ENCODE assay signal across 9 mouse cellular contexts in the genomic region with DNA sequence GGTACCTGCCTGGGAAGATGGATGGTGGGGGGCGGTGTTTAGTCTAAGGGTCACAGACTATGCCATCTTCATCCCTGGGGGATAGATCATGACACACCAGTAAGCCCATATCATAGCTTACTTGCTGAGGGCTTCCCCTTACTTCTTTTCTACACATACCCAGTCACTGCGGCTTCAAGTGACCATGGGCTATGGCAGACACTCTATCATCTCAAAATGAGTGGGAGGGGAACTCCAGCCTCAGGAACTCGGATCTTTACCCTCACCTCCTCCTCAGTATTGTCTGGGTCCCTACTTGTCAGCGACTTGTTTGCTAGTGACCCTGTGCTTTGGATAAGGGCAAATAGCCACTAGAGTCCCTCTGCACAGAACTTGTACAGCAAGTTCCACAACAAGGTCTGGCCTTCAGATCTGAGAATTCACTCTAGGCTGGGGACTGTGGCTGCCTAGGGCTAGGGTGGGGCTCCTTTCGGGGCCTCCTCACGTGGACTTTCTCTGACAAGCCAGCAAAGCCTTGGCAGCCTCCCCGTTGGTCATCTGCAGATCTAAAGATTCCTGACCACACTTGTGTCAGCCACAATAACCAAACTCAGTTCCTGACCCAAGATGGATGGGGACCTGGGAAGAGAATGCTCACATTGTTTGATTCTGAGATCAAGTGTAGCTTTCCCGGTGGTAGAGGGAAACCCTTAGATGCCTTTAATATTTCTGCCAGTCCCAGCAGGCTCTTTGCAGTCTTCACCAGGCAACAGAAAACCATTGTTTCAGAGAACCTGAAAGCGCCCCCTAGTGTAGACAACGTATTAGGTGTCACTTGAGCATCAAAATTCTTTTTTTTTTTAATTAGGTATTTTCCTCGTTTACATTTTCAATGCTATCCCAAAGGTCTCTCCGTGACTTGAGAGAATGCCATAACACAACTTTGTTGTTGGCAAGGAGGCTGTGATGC. TPM values are rescaled to one million over a fixed set of nuclear protein-coding genes. Genes with fewer than 3 reads are reported as not detected.
A peak's percentile ranks its signal among the peaks of the same experiment; 100 is the strongest.
DNase-seq lines count a peak whose midpoint lies in the region; ATAC-seq lines count a peak whose summit lies in the region.
"Had no signal": no experiment of that assay in that cellular context is flagged by ENCODE, and none has a peak within 500 bp of the region (broad histone marks: within the 10 kb centered on the region; RNA-seq: fewer than 3 reads in every experiment).

No protein-coding gene starts in this region.

- intact Hi-C loops in left cerebral cortex, postnatal 25 days (cut with DNase I), result no loop called here

- H3K27ac ChIP-seq in kidney, embryonic 16.5 days (ENCODE audit: low read length), result no peak overlapping the region
- no peak overlapping the region for H3K27ac ChIP-seq in kidney, embryonic 14.5 days (ENCODE audit: low read depth, low read length)
- H3K27ac ChIP-seq in stomach, embryonic 14.5 days (ENCODE audit: low read length), result peak overlapping the region; percentile 82
- H3K27ac ChIP-seq: macrophage had no signal

- peak; percentile 45 for DNase-seq in kidney, adult 11 months
- DNase-seq in c-Kit-negative CD71-positive TER-119-positive erythroid progenitor cells, embryonic 14.5 days (ENCODE audit: low read depth, low spot score), result peak; percentile 37
- DNase-seq in left cerebral cortex, postnatal 25 days (ENCODE audit: low spot score in 2 of 2), result no peak
- no peak for DNase-seq in gastrocnemius, postnatal 10 days

- H3K27me3 ChIP-seq in kidney, embryonic 16.5 days (ENCODE audit: insufficient read depth, low read length), result no peaks in the 10 kb centered on the region
- no peaks in the 10 kb centered on the region for H3K27me3 ChIP-seq in kidney, embryonic 14.5 days (ENCODE audit: control insufficient read depth, insufficient read depth, low read length)
- no peaks in the 10 kb centered on the region for H3K27me3 ChIP-seq in stomach, embryonic 14.5 days (ENCODE audit: control insufficient read depth, insufficient read depth, low read length)

- 48% methylated on average over 12 of the region's 12 CpGs for WGBS in kidney, embryonic 16.5 days
- WGBS in kidney, embryonic 14.5 days, result 48% methylated on average over 12 of the region's 12 CpGs
- 46% methylated on average over 12 of the region's 12 CpGs for WGBS in stomach, embryonic 14.5 days

- H3K4me3 ChIP-seq in kidney, embryonic 16.5 days (ENCODE audit: low read length), result no peak overlapping the region
- H3K4me3 ChIP-seq in kidney, embryonic 14.5 days (ENCODE audit: low read length), result no peak overlapping the region
- no peak overlapping the region for H3K4me3 ChIP-seq in stomach, embryonic 14.5 days (ENCODE audit: low read depth, low read length)

- H3K9me3 ChIP-seq in kidney, embryonic 16.5 days (ENCODE audit: low read length), result no peaks in the 10 kb centered on the region
- H3K9me3 ChIP-seq in kidney, embryonic 14.5 days (ENCODE audit: control insufficient read depth, low read length), result no peaks in the 10 kb centered on the region
- no peaks in the 10 kb centered on the region for H3K9me3 ChIP-seq in stomach, embryonic 14.5 days (ENCODE audit: control insufficient read depth, low read depth, low read length)

- H3K9ac ChIP-seq in kidney, embryonic 16.5 days (replicated peaks; ENCODE audit: low read length), result no peak overlapping the region
- no peak overlapping the region for H3K9ac ChIP-seq in kidney, embryonic 14.5 days (ENCODE audit: low read depth, low read length)
- H3K9ac ChIP-seq in stomach, embryonic 14.5 days (replicated peaks; ENCODE audit: low read depth, low read length), result no peak overlapping the region

- H3K4me1 ChIP-seq in kidney, embryonic 16.5 days (ENCODE audit: insufficient read depth, low read length), result 0 out of 2 replicates have a peak, but pooled peaks cover 4% of the 10 kb centered on the region
- H3K4me1 ChIP-seq in kidney, embryonic 14.5 days (ENCODE audit: control insufficient read depth, insufficient read depth, low read length), result 0 out of 2 replicates have a peak, but pooled peaks cover 3% of the 10 kb centered on the region
- peaks cover 6% of the 10 kb centered on the region; the same call in 1 of the 2 replicates for H3K4me1 ChIP-seq in stomach, embryonic 14.5 days (ENCODE audit: control insufficient read depth, insufficient read depth, low read length)

- ATAC-seq in kidney, embryonic 16.5 days (ENCODE audit: low FRiP score, low TSS enrichment), result no peak; the same call in 1 of the 2 replicates
- peak; percentile 20; the same call in 1 of the 2 replicates for ATAC-seq in kidney, embryonic 14.5 days (ENCODE audit: low FRiP score, low TSS enrichment)
- ATAC-seq in stomach, embryonic 14.5 days (ENCODE audit: insufficient number of reproducible peaks, insufficient read depth, low FRiP score, low read depth), result peak; percentile 85
- ATAC-seq in monocyte, adult 5-6 weeks (replicated peaks; ENCODE audit: insufficient number of reproducible peaks, low FRiP score, low TSS enrichment, poor library complexity, severe bottlenecking), result no peak

- H3K36me3 ChIP-seq in kidney, embryonic 16.5 days (ENCODE audit: insufficient read depth, low read length), result no peaks in the 10 kb centered on the region
- H3K36me3 ChIP-seq in kidney, embryonic 14.5 days (ENCODE audit: control insufficient read depth, insufficient read depth, low read length), result no peaks in the 10 kb centered on the region
- H3K36me3 ChIP-seq in stomach, embryonic 14.5 days (ENCODE audit: control insufficient read depth, insufficient read depth, low read length), result no peaks in the 10 kb centered on the region

- H3K4me2 ChIP-seq in kidney, embryonic 16.5 days (replicated peaks; ENCODE audit: low read depth, low read length), result no peak overlapping the region
- H3K4me2 ChIP-seq in kidney, embryonic 14.5 days (replicated peaks; ENCODE audit: low read depth, low read length), result no peak overlapping the region
- H3K4me2 ChIP-seq in stomach, embryonic 14.5 days (replicated peaks; ENCODE audit: low read depth, low read length), result no peak overlapping the region

RNA-seq across cellular contexts. Expression of gene Epb41l4b, which starts 24.0 kb away (rescaled TPM):
- polyA plus RNA-seq in kidney, embryonic 16.5 days (2015; fragmentation: Nextera tagmentation; extraction: Ambion mirVana), result 2.0 and 2.5 TPM in 2 replicates
- polyA plus RNA-seq in kidney, embryonic 14.5 days (2014; fragmentation: Nextera tagmentation; extraction: Ambion mirVana), result 2.3 and 2.9 TPM in 2 replicates
- polyA plus RNA-seq in stomach, embryonic 14.5 days (2014; fragmentation: Nextera tagmentation; extraction: Ambion mirVana), result 6.3 and 6.7 TPM in 2 replicates
- 10 to 100 TPM; 30.2 to 31.9 TPM for total RNA-seq in left cerebral cortex, postnatal 25 days (2021)
- total RNA-seq in monocyte, adult 5-6 weeks (2017), result 0.58 TPM in 1 of 3 replicates, not detected in the others
- total RNA-seq in gastrocnemius, postnatal 10 days (2021), result 1 to 10 TPM; 8.1 to 8.7 TPM
- polyA plus RNA-seq: macrophage had no signal

Comparison
In these comparisons a context has a peak if more than half of its experiments do, and no peak if none do; other contexts are left out.
1. ATAC-seq: peak in kidney, embryonic 14.5 days (single experiment) and stomach, embryonic 14.5 days (single experiment); none in kidney, embryonic 16.5 days (single experiment) and monocyte, adult 5-6 weeks (single experiment).
2. DNase-seq: peak in kidney, adult 11 months (single experiment) and c-Kit-negative CD71-positive TER-119-positive erythroid progenitor cells, embryonic 14.5 days (single experiment); none in left cerebral cortex, postnatal 25 days (0 of 2) and gastrocnemius, postnatal 10 days (single experiment).